Mouse (Mus musculus) heart, adult 8-10 months (tissue): ENCODE data around the gene Cnot6. TPM values are rescaled to one million over a fixed set of nuclear protein-coding genes. Genes with fewer than 3 reads are reported as not detected.
A peak's percentile ranks its signal among the peaks of the same experiment; 100 is the strongest.

Source experiments
- DNase-seq: peaks from one replicate; pipeline ENCODE4 v3.0.0; 2022; ENCODE audit warnings: low spot score
- total RNA-seq, 4 experiments: library from RNA; stranded (reverse); gene quantifications; 2 replicates each; pipeline ENCODE4 v1.2.4; 2022

Gene Cnot6
- total RNA-seq, 4 experiments from 2014 or later = 18.1 to 21.6 (median 20.2) TPM

- peak; percentile 35 for DNase-seq
These were observed 1.1 kb upstream of the Cnot6 start for GRCm38 (mm10) chr11:49713336-49714334.

- DNase-seq = no peak
These were observed 455 bp downstream of the Cnot6 start for GRCm38 (mm10) chr11:49711981-49712554.

GRCm38 (mm10) chr11:49710664-49711063 lies 1.9 kb downstream of the Cnot6 start:
- no peak for DNase-seq

DNA sequence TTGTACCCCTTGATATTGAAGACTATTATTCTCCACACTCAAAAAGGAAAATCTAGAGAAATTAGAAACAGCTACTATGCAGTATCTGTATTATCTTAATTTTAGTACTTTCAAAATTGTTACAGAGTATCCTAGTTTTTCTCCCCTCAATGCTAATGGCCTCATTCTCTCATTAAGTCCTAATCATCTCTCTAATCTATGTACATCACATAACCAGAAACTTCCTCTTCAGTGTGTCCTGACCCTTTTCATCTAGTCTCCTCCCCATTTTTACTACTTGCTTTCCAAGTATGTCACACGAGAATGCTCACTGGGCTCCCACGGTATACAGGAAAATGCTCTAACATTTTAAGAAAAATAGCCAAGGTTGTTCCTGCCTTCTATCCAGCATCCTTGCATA lies 4.7 kb downstream of the Cnot6 start:
- DNase-seq = no peak

DNA sequence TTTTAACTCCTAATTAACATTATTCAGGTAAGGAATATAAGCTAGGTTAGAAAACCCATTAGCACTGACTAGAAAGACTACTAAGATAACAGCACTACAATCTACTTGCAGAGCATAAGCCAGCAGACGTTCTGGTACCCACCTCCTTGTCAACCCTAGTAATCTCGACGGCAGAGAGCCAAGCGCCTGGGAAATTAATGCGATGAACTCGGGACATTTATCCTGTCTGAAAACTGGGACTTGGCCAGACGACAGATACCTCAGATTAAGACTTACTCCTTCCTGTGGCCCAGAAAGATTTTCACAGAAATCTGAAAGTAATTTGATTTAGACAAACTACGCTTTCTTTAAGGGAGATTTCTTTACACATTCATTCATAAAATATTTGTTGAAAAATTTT lies 7.7 kb downstream of the Cnot6 start:
- no peak for DNase-seq

DNA sequence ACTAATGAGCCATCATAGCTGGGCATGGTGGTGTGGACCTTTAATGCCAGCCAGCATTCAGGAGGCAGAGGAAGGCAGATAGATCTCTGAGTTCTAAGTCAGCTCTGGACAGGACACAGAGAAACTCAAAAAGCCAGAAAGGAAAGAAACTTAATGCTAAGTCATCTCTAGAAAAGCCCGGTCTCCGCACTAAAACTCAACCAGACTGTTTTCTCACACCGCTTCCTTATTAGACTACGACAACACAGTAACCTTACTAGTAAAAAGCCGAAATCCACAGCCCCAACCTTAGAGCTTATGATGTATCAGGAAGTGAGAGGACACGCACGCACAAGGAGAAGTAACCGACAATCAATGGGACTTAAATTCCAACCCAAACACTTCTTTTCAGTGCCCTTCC lies 10.5 kb downstream of the Cnot6 start:
- DNase-seq = no peak

GRCm38 (mm10) chr11:49699079-49699478 lies 13.4 kb downstream of the Cnot6 start:
- no peak for DNase-seq

DNA sequence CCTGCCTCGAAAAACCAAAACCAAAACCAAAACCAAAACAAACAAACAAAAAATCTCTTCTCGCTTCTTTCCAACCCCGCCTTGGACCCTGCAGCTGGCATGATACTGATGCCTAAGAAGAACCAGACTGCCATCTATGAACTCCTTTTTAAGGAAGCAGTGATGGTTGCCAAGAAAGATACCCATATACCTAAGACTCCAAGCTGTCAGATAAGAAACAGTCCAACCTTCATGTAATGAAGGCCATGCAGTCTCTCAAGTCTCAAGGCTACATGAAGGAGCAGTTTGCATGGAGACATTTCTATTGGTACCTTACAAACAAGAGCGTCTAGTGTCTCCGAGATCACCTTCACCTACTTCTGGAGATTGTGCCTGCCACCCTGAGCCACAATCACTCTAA lies 14.7 kb downstream of the Cnot6 start:
- no peak for DNase-seq

DNA sequence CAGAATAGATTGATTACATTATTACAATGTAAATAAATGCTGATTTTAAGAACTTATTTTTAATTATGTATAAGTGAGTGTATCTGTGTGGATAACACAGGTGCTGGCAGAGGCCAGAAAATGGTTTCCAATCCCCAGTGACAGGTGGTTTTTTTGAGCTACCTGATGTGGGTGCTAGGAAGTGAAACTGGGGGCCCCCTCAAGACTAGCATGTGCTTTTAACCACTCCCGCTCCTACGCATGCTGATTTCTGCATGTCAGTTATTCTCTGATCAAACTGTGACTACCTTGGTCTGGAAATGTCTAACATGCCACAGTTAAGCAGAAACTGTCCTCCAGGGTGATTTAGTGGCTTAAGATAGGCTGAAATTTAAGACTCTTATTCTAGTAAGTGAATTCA lies 16.1 kb downstream of the Cnot6 start:
- no peak for DNase-seq

GRCm38 (mm10) chr11:49695695-49696094 lies 16.8 kb downstream of the Cnot6 start:
- no peak for DNase-seq

DNA sequence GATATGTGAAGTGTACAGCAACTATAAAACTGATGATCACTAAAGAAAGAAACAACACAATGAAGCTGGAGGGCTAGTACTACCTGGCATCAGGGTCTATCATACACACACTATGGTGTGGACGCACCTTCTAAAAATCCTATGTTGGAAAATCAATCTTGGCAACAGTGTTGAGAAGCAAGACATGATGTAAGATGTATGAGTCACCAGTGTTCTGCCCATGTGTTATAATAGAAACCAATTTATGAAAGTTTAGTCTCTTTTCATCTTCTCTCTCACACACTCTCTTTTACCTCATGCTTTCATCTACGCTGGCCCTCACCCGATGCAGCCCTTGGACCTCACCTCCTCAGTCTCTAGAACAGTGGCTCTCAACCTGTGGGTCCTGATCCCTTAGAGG lies 17.5 kb downstream of the Cnot6 start:
- DNase-seq = no peak

GRCm38 (mm10) chr11:49684237-49684973 lies 28.1 kb downstream of the Cnot6 start:
- DNase-seq = peak; percentile 14

DNA sequence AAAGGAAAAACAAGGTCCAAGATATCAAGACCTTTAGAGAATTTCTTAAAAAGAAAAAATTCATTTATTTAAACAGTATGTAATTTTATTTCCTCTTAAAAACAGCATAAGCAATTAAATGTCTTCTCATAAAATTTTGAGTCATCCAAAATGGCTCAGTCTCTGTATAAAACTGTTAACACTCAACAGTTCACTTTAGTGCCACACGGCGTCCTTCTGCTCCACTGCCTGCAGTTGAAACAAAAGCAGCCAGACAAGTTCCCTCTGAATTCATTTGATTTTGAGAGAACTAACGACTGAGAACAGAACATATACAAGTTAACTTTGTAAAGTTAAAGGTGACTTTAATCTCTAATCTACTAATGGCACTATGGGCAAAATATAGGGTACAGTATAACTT lies 39.1 kb downstream of the Cnot6 start:
- DNase-seq = no peak

DNA sequence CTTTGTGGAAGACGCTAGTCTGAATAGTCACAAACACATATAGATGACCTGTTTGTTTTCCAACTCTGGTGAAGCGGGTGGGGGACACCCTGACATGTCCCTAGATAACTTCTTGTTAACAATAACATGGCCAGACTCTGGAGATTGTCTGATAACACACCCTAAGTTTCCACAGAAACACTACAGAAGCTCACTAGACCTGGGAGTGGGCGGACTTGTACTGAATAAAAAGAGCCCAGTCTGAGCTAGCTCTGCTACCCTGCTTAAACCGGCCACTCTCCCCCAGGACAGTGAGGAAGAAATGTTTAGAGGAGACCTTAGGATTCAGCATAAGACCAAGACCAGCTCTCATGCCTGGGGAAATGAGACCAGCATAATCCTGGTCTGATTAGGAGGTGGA lies 47.1 kb downstream of the Cnot6 start:
- no peak for DNase-seq

DNA sequence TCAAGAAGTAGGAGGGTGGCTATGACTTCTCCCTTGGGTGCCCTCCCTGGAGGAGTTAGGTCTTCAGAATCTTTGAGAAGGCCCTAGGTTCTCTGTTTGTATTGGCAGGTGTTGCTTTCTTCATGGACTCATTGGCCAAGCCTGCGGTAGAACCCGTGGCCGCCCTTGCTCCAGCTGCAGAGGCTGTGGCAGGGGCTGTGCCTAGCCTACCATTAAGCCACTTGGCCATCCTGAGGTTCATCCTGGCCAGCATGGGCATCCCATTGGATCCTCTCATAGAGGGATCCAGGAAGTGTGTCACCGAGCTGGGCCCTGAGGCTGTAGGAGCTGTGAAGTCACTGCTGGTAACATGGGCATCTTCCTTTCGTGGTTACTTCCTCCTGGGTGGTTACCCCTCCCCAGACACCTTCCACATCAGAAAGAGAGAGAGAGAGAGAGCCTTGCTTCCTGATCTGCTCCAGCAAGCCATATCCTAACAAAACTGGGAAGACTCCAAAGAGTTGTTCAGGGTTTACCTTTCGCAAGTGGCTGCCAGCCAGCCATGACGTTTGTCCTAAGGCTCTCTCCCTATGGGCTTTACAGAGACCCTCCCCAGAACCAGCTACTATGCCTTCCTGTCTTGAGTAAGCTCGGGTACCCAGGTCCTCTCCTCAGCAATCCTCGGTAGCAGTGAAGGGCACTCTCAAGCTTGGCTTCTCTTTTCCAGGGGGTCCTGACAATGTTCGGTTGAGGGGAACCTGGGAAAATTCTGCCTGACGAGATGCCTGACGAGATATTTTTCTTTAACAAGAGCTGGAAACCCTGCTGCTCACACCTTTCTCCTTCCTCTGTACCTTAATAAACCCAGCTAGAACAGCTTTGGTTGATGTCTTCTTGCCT lies 48.0 kb downstream of the Cnot6 start:
- DNase-seq = no peak

DNA sequence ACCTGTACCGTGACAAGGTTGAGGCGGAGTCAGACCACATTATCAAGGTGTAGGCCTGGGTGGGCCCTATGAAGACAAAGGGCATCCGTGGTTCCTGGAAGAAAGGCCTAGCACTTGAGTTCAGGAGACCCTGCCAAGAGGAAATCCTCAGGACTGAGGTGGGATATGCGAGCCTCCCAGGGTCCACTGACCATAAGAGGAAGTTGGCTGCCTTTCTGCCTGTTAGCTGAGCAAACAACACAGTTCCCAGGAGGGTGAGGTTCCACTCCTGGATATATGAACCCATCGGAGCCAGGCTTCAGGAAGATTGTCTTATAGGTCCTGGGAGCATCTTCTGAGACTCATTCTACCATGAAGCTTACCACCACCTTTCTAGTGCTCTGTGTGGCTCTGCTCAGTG lies 49.2 kb downstream of the Cnot6 start, which contains the start of gene Scgb3a1:
TSS of gene Scgb3a1 (plus strand) at position 301 of the 400 bp plus-strand sequence.
- DNase-seq = no peak

DNA sequence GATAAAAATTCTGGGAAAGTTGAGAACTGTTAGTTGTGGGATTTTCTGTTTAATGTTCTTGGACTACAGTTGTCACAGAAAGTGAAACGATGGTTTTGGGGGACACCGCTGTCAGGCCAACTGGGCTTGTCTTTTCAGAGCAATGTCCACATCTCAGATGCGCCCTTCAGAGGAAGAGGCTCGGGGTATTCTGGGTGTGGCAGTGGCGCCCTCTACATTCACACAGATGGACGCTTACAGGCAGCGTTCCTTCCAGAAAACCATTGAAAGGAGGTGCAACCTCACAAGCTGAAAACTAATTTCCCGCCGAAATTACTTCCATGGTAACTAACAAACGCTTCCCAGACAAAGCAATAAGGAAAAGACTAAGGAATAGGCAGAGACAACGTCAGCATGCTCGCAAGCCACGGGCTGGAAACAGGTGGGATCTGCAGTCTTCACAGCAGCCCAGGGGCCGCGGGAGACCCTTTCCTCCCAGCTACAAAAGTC lies 50.2 kb downstream of the Cnot6 start:
- DNase-seq = no peak

GRCm38 (mm10) chr11:49659470-49659799 lies 53.1 kb downstream of the Cnot6 start:
- no peak for DNase-seq

DNA sequence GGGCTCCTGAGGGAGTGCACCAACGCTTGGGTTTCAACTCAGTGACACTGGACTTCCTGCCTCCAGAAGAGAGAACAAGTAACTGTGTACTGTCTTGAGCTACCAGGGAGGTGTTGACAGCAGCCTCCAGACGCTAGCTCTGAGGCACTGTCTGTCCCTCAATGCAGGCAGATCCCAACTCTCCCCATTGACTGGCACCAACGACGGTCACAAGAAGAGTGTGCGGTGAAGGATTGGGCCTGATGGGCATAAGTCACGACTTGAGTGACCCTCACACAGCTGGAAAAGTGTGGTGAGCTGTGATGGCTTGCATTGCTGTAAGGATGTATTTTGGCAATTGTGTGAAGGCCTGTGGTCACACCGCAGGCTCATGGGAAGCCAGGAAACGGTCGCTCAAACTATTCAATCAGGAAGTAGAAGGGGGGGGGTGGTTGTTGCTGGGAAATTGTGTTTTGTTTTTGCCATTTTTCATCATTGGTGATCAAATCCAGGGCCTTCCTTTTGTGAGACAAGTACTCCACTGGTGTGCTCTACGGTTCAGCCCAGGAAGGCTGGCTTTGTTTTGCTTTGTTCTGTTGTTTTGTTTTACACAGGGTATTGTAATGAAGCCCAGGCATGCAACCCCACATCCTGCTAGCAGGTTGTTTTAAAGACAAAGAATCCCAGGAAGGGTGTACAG lies 53.6 kb downstream of the Cnot6 start:
- peak; percentile 42 for DNase-seq

DNA sequence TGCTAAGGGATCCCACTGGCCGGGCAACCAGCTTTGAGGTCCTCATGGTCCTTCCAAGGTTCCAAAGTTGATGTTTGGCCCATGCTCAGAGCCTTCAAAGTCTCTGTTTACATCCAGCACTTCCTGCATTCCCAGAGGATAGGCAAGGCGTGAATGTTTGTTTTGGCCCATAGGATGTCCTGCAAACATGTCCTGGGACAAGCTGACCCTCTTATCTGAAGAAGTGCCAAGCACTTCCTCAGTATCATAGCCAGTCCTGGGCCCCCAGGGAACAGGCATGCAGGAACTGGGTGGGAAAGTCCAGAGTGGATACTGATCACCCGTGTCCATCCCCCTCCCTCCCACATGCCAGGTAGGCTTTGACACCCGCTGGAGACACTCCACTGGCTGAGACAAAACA lies 54.5 kb downstream of the Cnot6 start:
- DNase-seq = peak; percentile 41

- DNase-seq = no peak
These were observed 57.0 kb downstream of the Cnot6 start for GRCm38 (mm10) chr11:49655501-49655900.
